Mouse (Mus musculus): Measurements from ENCODE around the gene Rab1b.

Rab1b gene

DNA sequence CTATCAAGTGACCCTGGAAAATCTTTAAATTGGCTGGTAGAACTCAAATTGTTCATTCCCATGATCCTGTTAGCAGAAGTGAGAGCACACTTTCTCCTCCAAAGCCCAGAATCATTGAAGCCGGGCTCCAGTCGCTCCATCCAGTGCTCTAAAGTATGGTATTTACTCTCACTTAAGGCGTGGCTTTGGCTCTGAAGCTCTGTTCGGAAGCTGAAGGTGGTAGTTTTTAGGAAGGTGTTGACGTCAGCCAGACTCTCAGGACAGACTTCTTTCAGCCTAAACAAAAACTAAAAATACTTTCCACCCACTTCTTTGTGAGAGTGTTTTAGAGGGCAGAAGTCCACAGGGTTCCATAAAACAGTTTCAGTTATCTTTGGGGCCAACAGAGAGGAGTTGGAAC is 33.4 kb downstream of the Rab1b start:
- in situ Hi-C loops (cut with MboI; ENCODE audit: unreplicated experiment in 2 of 2) = loop anchor here in 1 of 2 experiments (10.0 kb wide), 1 partner anchor 59 kb away; no protein-coding TSS in a partner anchor

DNA sequence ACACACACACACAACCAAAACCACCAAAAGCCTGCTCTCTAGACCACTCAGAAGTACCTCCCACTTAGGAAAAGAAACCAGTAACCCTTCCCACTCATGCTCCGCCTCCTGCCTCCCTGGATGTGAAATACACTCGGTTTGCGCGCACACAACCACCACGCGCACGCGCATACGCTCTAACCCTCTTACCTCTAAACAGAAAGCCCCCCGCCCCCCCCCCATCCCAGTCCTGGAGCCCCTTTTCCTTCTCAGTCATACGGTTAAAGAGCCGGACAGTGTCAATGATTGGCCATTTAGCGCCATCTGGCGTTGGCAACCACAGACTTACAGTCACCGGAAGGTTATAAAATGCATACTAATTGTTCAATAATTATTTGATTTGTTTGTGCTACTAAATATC is 33.8 kb downstream of the Rab1b start:
- in situ Hi-C loops (cut with MboI; ENCODE audit: unreplicated experiment in 2 of 2) = loop anchor here in 1 of 2 experiments (10.0 kb wide), 1 partner anchor 58 kb away; no protein-coding TSS in a partner anchor

GRCm38 (mm10) chr19:5072389-5073019 is 34.4 kb downstream of the Rab1b start:
- in situ Hi-C loops (cut with MboI; ENCODE audit: unreplicated experiment in 2 of 2) = loop anchor here in 1 of 2 experiments (10.0 kb wide), 1 partner anchor 58 kb away; no protein-coding TSS in a partner anchor

DNA sequence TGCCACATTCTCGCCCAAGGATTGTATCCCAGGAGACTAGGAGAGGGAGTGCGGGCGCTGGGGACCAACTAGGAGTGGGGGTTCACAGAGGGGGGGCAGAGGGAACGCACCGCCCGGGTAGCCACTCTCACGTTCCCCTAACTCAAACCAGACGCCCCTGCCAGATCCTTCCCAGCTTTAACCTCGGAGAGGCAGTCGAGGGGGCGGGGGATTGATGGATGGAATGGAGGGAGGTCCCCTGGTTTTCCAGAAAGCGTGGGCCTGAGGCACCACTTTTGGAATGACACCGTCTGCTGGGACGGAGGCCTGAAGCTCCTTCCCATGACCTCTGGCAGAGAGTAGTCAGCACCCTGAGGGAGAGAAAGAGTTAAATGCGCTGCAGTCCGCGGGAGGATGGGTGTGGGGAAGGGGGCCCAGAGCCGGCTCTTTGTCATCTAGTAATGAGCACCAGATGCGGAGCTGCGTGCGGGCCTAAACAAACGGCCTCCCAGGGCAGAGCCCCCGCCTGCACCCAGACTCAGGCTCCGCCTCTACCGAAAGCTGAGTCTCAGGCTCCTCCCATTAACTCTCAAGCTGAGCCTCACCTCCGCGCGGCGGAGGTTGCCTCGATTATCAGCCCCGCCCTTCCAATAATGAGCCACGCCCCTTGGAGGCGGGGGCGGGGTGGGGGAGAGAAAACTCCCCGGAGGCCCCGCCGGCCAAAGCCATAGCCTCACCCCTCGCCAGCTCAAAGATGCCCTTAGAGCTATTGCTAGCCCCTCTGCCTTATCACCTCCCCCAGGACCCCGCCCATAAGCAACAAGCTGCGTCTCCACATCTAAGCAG is 35.1 kb downstream of the Rab1b start:
- in situ Hi-C loops (cut with MboI; ENCODE audit: unreplicated experiment in 2 of 2) = loop anchor here in 1 of 2 experiments (10.0 kb wide), 1 partner anchor 57 kb away; no protein-coding TSS in a partner anchor

DNA sequence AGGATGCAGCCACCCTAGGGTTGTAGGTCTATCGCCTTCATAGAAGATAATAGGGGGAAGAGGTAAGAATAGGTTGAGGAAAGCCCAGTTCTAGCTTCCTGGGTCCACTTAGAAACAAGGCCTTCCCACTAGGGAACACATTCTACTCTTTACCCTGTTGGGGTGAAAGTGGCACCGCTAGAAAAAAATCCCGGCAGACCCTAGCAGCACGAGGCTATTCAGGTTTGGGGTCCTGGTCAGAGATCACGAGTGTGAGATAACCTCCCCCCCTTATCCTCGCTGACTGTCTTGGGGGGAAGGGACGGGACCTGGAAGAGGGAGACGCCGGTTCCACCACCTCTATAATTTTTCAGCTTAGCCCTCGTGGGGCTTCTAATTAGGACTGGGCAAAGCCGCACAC is 35.8 kb downstream of the Rab1b start:
- in situ Hi-C loops (cut with MboI; ENCODE audit: unreplicated experiment in 2 of 2) = loop anchor here in 1 of 2 experiments (10.0 kb wide), 1 partner anchor 56 kb away; no protein-coding TSS in a partner anchor

GRCm38 (mm10) chr19:5069978-5070377 is 36.9 kb downstream of the Rab1b start:
- in situ Hi-C loops (cut with MboI; ENCODE audit: unreplicated experiment in 2 of 2) = loop anchor here in 1 of 2 experiments (10.0 kb wide), 1 partner anchor 55 kb away; no protein-coding TSS in a partner anchor

DNA sequence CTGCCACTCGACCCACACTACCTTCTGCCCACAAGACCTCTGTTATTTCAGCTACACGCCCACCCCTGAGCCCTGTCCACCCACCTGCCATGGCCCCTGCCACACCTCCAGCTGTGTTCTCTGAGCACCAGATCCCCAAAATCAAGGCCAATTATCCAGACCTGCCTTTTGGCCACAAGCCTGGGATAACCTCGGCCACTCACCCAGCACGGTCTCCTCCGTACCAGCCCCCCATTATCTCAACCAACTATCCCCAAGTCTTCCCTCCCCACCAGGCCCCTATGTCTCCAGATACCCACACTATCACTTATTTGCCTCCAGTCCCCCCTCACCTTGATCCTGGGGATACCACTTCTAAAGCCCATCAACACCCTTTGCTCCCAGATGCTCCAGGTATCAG is 37.4 kb downstream of the Rab1b start:
- in situ Hi-C loops (cut with MboI; ENCODE audit: unreplicated experiment in 2 of 2) = no loop called here

DNA sequence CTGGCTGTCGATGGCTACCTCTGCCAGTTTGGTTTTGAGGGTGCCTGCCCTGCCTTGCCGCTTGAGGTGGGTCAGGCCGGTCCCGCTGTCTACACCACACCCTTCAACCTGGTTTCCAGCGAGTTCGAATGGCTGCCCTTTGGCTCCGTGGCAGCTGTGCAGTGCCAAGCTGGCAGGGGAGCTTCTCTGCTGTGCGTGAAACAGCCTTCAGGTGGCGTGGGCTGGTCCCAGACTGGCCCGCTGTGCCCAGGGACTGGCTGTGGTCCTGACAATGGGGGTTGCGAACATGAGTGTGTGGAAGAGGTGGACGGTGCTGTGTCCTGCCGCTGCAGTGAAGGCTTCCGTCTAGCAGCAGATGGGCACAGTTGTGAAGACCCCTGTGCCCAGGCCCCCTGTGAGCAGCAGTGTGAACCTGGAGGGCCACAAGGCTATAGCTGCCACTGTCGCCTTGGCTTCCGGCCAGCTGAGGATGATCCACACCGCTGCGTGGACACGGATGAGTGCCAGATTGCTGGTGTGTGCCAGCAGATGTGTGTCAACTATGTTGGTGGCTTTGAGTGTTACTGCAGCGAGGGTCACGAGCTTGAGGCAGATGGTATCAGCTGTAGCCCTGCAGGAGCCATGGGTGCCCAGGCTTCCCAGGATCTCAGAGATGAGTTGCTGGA is 38.2 kb downstream of the Rab1b start:
- in situ Hi-C loops (cut with MboI; ENCODE audit: unreplicated experiment in 2 of 2) = no loop called here

DNA sequence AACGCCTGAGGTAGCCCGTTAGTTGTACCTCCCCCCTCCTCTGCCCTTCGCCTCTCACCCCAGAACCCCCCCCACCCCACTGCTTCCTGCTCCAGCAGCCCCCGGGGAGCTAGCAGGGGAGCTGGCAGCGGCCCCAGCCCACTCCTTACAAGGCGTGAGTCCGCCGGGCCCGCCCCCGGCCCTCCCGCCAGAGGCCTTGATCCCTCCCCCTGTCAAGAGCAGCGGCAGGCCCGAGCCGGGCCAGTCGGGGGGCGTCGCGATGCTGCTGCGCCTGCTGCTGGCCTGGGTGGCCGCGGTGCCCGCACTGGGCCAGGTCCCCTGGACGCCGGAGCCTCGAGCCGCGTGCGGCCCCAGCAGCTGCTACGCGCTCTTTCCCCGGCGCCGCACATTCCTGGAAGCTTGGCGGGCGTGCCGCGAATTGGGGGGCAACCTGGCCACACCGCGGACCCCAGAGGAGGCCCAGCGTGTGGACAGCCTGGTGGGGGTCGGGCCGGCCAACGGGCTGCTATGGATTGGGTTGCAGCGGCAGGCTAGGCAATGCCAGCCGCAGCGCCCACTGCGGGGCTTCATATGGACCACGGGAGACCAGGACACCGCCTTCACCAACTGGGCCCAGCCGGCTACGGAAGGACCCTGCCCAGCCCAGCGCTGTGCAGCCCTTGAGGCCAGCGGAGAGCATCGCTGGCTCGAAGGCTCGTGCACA is 38.9 kb downstream of the Rab1b start, which contains the start of gene Cd248:
TSS of gene Cd248 (plus strand) at position 212 of the 703 bp plus-strand sequence.
- in situ Hi-C loops (cut with MboI; ENCODE audit: unreplicated experiment in 2 of 2) = no loop called here

DNA sequence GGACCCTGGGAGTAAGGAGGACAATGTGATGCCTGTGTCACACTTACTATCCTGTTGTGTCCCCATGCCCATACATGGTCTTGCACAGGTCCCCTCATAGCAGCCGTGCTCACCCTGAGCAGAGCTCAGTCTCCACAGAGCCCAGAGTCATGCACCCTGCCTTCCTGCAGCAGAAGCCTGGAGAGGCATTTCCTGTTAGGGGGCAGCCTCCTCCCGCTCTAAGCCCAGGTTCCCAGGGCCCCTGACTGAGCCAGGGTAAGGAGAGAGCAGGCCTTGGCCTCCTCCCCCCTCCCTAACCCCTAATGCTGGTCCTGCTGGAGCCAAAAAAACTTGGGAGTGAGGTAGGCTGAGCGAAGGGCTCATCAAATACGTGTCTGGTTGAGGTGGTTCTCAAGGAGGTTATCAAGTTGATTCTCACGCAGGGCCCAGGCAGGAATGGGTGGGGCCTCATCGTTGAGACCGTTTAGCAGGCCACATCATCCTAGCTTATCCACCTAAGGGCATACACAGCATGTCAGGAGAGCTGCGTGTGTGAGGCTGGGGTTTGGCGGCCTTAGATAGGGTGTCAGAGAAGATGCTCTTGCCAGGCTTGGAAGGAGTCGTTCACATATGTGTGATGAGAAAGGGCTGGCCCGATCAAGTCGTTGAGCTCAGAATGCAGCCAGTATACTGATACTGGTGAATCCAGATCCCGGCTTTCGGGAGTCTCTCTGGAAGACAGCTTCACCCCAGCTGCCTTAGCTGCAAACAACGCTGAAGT is 39.7 kb downstream of the Rab1b start:
- in situ Hi-C loops (cut with MboI; ENCODE audit: unreplicated experiment in 2 of 2) = no loop called here

GRCm38 (mm10) chr19:5065104-5065503 is 41.8 kb downstream of the Rab1b start:
- in situ Hi-C loops (cut with MboI; ENCODE audit: unreplicated experiment in 2 of 2) = no loop called here

DNA sequence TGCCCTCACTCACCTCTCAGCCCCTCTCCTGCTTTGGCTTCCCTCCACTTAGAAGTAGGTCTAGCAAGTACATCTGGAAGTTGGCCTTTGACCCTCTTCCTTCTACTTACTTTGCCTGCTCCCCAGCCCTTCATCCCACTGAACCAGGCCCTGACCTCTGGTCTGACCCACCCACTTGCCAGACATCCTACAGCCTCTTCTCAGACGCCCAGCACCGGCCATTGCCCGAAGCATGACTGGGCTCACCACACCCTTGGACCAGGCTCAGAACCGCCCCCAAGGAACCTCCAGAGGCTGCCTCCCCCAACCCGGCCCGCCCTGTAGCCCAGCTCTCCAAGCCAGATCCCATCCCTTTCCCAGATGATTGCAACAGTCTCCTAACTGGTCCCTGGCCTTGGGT is 44.4 kb downstream of the Rab1b start:
- in situ Hi-C loops (cut with MboI; ENCODE audit: unreplicated experiment in 2 of 2) = no loop called here

DNA sequence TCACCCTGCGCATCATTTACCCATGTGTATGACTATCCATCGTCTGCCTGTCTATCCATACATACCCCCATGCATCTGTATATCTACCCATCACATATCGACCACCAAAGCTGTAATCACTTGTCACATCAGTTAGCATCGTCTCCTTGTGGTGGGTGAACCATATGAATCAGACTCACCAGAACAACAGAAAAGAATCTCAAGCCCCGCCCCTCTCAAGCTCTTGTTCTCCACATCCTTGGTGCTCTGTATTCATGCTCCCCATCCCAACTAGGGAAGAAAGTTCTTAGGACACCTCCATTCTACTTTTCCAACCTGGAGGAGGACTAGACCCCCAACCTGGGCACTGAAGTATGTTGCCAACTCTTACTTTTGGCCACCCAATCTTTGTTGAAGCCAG is 44.8 kb downstream of the Rab1b start:
- in situ Hi-C loops (cut with MboI; ENCODE audit: unreplicated experiment in 2 of 2) = no loop called here

DNA sequence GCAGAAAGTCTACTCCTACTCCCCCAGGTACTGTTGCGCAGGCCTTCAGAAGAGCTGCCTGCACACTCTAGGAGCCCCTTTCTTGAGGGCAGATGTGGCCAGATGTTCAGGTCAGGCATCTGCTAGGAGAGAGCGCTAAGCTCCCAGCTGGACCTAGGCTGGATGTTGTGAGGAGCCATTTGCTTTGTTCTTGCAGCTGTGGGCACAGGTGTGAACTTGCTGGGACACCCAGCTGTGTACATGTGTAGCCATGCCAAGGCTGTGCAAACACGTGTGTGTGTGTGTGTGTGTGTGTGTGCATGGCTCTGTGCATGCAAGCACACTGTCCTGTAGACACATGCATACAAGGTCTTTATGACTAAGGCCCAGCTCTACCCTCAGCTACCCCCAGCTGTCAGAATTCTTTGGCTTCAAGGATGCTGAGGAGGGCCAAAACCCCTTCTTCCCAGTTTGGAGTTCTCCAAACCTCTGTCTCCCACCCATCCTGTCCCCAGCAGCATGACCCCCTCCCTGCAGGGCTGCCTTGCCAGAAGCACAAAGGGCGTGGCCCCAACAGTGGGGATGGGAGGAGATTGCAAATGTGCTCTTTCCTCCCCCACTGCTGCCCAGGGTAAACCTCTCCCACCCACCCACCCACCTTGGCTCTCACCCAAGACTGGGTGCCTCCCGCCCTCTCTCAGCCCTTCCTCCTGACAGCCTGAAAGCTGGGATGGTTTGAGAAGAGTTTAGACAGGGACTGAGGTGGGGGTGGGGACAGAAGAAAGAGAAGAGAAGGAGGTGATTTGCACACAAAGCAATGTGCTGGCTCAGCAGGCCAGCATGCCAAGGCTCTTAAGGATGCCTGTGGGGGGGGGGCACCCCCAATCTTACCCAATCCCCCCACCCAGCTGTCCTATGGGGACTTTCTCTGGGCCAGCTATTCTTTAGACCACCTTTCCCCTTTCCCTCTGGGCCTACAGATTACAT is 46.2 kb downstream of the Rab1b start:
- in situ Hi-C loops (cut with MboI; ENCODE audit: unreplicated experiment in 2 of 2) = no loop called here

DNA sequence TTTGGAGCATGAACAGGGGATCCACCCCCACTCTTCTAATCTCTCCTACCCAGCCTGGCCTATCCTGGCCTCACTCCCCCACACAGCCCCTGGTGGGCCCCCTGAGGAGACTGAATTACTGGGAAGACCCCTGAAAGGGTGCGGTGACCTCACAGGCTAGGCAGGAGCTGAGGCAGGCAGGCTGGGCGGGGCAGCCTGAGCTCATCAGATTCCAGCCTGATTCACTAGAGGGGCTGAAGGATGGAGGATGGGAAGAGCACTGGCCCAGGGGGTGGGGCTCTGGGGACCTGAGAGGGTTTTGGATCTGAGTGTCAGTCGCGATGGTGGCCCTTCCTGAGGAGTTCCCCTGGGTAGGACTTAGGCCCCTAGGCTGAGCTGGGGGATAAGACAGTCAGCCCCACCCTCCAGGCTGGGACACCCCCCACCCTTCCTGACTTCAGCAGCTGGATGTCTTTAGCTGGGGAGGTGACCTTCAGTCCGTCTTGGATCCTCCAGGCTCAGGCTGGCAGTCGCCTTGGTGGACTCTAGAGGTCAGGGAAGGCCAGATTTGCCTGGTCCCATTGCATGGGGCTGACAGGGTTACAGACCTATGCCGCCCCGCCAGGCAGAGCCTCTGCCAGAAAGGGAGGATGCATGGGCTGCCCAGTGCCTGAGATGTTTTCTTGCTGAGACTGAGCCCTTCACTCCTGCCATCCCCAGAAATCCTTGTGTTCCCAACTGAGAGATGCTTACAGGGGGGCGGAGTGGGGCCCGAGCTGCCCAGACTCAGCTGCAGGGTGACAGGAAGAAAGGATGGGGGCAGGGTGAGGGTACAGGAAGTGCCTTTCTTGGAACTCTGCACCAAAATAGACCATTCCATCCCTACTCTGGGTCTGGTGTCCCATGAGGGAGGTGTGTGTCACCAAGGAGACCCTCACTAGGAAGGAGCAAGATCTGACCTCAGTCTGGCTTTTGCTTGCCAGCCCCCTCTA is 47.8 kb downstream of the Rab1b start:
- in situ Hi-C loops (cut with MboI; ENCODE audit: unreplicated experiment in 2 of 2) = no loop called here

DNA sequence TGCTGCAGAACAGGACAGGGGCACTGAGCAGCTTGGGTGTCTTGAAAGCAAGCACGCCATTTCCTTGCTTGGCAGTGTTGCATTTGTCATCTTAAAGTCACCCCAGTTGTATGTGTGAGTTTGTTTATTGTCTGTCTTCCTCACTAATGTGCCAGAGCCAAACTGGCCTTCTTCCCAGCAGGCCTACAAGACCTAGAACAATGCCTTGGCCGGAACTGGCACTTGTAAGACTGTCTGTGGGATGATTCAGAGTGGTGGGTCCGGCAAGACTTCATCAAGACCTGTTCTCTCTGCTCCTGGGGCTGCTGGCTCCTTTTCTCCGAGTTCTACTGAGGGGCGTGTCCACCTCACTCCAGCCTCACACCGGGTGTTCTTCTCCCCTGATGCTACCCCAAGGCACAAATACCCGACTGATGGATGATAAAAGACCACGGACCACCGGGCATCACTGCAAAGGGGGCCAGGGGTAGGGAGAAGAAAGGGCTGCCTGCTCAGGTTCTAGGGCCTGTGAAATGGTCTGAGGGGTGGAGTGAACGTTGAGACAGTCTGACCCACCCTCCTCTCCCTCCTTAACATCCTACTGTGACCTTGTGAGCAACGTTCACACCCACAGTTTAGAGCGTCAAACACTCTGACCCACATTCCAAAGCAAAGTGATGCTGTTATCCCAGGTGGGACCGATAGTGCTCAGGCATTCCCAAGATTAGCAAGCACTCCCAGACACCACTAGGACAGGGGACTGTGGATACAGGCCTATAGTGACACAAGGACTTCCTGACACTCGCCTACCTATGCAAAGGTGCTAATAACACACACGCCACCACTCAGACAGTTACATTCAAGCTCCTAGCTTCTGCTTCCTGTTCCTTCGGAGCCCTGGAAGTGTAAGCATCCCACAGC is 48.7 kb downstream of the Rab1b start:
- in situ Hi-C loops (cut with MboI; ENCODE audit: unreplicated experiment in 2 of 2) = no loop called here
